In genomic region chr15:7088691-7089090, GRCm38 (mm10) we compare ENCODE assay signal across 9 mouse cellular contexts. TPM values are rescaled to one million over a fixed set of nuclear protein-coding genes. Genes with fewer than 3 reads are reported as not detected.
A peak's percentile ranks its signal among the peaks of the same experiment; 100 is the strongest.
DNase-seq lines count a peak whose midpoint lies in the region.
"Had no signal": no experiment of that assay in that cellular context is flagged by ENCODE, and none has a peak within 500 bp of the region (broad histone marks: within the 10 kb centered on the region; RNA-seq: fewer than 3 reads in every experiment).

No protein-coding gene starts in this region.

- peak; percentile 11 for DNase-seq in adrenal gland, adult 2 months
- no peak for DNase-seq in adrenal gland, postnatal 4 days (ENCODE audit: low spot score in 2 of 2)
- peak; percentile 47 for DNase-seq in 416B (ENCODE audit: low read depth)
- DNase-seq in heart, postnatal 10 days, result peak; percentile 8 to 15
- peak; percentile 28 for DNase-seq in lung, postnatal 14 days
- DNase-seq in cerebellum, adult 8-10 months, result no peak
- no peak for DNase-seq in layer of hippocampus, postnatal 25 days (ENCODE audit: extremely low spot score in 1 of 2, low spot score in 1 of 2)
- no peak for DNase-seq in frontal cortex, postnatal 14 days (ENCODE audit: low spot score in 2 of 2)

- intact Hi-C loops in heart, postnatal 10 days (cut with DNase I), result no loop called here

RNA-seq across cellular contexts. Expression of gene Lifr, which starts 1.7 kb away (rescaled TPM):
- 10 to 100 TPM; 31.3 to 52.2 TPM for total RNA-seq in adrenal gland, adult 2 months (2021)
- polyA plus RNA-seq in adrenal gland, adult 2 months (2012; rRNA removed), result 18.5 and 28.6 TPM in 2 replicates
- 10 to 100 TPM; 64.6 to 75.2 TPM for total RNA-seq in adrenal gland, postnatal 4 days (2021)
- total RNA-seq in heart, postnatal 10 days (2021), result 10 to 100 TPM; 50.2 to 54.0 TPM
- 10 to 100 TPM; 47.3 to 51.1 TPM for total RNA-seq in layer of hippocampus, postnatal 25 days (2021)
- polyA plus RNA-seq: G1E had no signal

Comparison
In these comparisons a context has a peak if more than half of its experiments do, and no peak if none do; other contexts are left out.
1. DNase-seq: peak in adrenal gland, adult 2 months (single experiment), 416B (single experiment), heart, postnatal 10 days (2 of 2) and lung, postnatal 14 days (single experiment); none in adrenal gland, postnatal 4 days (0 of 2), cerebellum, adult 8-10 months (single experiment), layer of hippocampus, postnatal 25 days (0 of 2) and frontal cortex, postnatal 14 days (0 of 2).